In genomic region chr6:55018417-55018816, GRCm38 (mm10) we compare ENCODE assay signal across 19 mouse cellular contexts.
"Had no signal": no experiment of that assay in that cellular context is flagged by ENCODE, and none has a peak within 500 bp of the region (broad histone marks: within the 10 kb centered on the region; RNA-seq: fewer than 3 reads in every experiment).

No protein-coding gene starts in this region.

- H3K36me3 ChIP-seq: limb, embryonic 13.5 days; liver, embryonic 13.5 days had no signal

- H3K4me2 ChIP-seq: limb, embryonic 13.5 days; liver, embryonic 13.5 days; lung, embryonic 14.5 days; midbrain, embryonic 11.5 days had no signal

- H3K9me3 ChIP-seq: liver, embryonic 13.5 days had no signal

- H3K4me3 ChIP-seq: layer of hippocampus, adult 2 months; limb, embryonic 13.5 days; liver, embryonic 13.5 days had no signal

- H3K27me3 ChIP-seq: limb, embryonic 13.5 days; liver, embryonic 13.5 days had no signal

- H3K9ac ChIP-seq: limb, embryonic 13.5 days; liver, embryonic 13.5 days; lung, embryonic 14.5 days had no signal

- ATAC-seq: lung, postnatal 0 days had no signal

- H3K27ac ChIP-seq: layer of hippocampus, adult 2 months; limb, embryonic 13.5 days; liver, embryonic 13.5 days; macrophage; stomach, postnatal 0 days had no signal

- DNase-seq: kidney, adult 18-20 months; kidney, adult 9 months; kidney, postnatal 14 days; kidney, postnatal 4 days; layer of hippocampus, adult 9-11 months; liver; liver, embryonic 13.5 days; lung, embryonic 14.5 days; midbrain, embryonic 14.5 days; right cerebral cortex, postnatal 14 days; right cerebral cortex, postnatal 4 days; thymus, adult 2 months; thymus, postnatal 25 days had no signal
